Mouse (Mus musculus) c-Kit-positive CD71-negative TER-119-negative erythroid progenitor cells, embryonic 14.5 days (primary cell): Measurements from ENCODE around the gene Psat1.

Source experiments
- DNase-seq: peaks from one replicate; pipeline ENCODE4 v3.0.0-alpha.2; 2013; ENCODE audit warnings: low read depth

Gene Psat1

GRCm38 (mm10) chr19:15947237-15947636, at the start of gene Psat1:
Psat1 (minus strand) TSS chr19:15947337.
- no peak for DNase-seq

DNA sequence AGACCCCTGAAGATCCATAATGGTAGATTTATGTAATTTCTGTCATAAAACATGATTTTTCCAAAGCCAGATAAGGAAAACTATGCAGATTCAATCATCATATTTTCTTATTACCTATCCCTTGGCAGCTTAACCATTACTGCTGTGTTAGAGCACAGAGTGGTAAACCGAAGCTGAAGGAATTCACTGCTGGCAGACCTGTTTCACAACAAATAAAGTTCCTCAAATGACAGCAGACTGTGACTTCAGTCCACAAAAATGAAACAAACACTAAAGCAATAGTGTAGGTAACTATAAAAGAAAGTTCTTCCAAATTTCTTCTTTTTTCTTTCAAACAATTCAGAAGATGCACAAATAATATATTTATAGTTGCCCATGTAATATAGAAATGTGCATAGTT, 43.0 kb upstream of the Psat1 start:
- no peak for DNase-seq

DNA sequence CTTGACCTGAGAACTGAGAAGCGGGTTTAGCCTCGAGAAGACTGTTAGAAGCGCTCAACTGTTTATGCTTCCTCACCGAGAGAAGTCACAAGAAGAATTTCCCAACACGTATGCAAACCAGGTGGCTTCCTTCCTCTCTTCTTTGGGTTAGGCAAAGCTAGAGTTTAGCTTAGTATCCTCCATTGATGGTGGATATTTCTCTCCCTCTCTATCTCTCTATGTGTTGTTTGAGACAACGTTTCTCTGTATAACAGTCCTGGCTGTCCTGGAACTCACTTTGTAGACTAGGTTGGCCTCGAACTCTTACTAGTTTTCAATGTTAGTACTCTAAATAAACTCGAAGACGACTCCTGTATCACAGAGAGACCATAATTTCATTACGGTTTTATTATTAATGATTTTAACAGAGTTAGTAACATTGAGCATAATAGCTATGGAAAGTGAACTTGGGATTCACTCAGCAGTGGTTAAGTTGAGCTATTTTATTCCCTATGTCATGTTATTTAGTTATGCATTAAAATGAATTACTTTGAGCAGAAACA, 38.1 kb upstream of the Psat1 start:
- no peak for DNase-seq

DNA sequence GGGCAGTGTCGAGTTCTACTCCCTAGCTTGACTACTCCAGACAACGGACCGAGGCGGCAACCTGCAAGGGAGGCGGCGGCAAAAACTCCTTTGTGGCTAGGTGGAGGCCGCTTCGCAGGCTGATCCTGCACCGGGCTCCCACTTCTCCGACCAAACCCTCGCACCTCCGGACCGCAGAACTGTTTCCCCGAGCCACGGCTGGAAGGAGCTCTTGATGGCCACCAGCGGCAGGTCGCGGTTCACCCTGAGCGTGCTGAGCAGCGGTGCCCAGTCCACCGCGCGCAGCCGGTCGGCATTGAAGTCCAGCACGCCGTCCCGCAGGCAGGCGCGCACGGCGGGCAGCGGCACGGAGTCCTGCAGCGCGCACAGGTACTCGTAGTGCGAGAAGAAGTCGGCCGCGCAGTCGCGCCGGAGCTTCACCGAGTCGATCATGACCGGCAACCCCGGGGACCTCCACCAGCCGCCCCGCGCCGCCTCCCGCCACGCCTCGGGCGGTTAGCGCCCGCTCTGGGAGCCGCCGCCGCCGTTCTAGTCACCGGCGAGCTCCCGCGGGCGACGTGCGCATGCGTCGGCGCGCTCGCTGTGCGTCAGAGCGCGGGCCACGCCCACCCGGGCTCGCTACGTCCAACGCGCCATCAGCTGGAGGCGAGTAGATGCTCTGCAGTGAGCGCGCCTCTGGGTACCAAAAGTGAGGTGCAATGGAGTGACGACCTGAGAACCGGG, 37.5 kb upstream of the Psat1 start, which contains the start of gene Cep78:
Gene Cep78, minus strand, starts transcription at position 541 of the 723 bp plus-strand sequence.
- peak; percentile 82 for DNase-seq

GRCm38 (mm10) chr19:15983739-15984344, 36.7 kb upstream of the Psat1 start:
- no peak for DNase-seq

DNA sequence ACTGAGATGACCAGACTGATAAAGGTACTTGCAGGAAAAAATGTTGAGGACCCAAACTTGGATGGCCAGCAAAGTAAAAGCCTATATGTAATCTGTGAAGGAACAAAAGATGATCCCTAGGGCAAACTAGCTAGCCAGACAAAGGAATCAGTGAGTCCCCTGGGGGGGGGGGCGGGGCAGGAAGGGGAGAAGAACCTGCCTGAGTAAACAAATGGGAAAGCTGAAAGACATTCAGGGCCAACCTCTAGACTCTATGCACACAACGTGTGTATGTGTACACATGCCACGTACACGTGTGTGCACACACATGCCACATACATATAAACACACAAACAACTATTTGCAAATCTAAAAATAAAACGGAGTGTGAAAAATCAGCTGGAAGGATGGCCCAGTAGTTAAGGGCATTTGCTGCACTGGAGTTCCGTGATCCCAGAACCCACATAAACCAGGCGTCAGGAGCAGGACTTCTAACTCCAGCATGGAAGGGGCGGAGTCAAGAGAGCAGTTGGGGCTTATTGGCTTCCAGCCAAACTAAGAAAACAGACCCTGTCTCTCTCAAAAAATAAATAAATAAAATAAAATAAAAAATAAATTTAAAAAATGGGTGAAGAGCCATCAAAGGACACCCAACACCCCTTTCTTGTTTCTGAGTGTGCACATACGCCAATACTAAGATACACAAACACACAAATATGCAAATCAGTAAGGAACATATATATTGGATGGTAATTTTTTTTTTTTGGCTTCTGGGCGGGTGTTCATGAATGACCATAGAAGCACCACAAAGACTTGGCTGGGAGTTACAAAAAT, 36.0 kb upstream of the Psat1 start:
- DNase-seq: no peak

DNA sequence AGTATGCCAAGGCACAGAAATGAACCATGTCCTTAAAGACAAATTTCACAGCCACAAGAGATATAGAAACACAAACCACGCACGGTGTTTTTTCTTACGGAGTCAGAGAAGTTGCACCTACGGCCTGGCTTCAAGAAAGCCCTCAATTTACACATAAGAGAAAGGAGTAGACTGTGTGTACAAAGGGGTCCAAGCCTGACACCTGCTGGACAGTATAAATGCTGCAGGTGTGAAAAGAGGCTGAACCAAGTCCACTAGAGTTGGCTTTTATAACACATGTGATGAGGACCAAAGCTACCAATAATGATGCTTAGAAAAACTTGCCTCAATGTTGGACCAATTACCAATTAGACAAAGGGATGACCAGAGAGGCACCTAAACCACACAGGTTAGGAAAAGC, 34.7 kb upstream of the Psat1 start:
- DNase-seq: peak; percentile 55

DNA sequence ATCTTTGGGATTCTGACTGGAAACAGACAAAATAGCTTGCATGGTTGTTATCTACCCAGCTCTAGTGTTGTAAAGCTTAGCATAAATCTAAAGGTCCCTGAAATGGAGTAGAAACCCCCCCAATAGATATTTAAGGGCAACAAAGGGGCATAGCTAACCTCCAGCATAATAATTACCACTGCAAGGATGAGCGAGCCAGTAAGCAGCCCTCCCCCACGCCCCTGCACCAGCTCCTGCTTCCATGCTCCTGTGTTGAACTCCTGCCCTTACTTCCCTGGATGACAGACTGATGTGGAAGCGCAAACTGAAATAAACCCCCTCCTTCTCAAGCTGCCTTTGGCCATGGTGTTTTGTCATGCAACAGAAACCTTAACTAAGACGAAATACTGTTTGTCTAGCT, 26.2 kb upstream of the Psat1 start:
- DNase-seq: no peak

DNA sequence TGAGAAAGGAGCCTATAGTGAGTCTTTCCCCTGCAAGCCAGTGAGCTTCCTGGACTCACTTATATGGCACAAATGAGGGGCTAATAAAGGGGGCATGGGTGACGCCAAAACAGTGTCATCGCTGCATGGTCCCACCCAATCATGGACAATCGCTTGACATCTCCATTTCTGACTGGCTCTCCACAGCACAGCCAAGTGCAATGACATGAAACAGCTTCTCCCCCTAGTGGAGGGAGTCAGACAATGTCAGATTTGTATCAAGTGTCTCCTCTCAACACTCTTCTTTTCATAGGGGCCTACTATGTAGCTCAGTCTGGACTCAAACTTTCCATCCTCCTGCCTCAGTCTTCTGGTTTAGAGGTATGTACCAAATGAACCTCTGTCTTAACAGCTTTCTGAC, 17.9 kb upstream of the Psat1 start:
- DNase-seq: peak; percentile 25

DNA sequence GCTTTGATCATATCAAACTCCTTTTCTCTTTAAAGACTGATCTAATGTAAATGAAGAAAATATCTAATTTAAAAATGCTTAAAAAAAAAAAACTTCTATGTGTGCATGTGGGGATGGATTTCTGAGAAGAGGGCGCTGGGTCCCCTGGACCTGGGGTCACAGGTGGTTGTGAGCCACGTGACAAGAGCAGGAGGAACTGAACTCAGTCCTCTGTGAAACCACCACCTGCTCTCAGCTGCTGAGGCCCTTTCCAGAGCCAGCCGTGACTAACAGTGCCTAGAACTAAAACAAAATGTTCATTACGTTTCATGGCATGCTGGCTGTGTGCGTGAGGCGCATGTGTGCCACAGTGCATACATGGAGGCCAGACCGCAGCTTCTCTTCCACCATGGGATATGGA, 17.4 kb upstream of the Psat1 start:
- no peak for DNase-seq

- DNase-seq: no peak
Observed at GRCm38 (mm10) chr19:15963011-15963695, 16.0 kb upstream of the Psat1 start.

DNA sequence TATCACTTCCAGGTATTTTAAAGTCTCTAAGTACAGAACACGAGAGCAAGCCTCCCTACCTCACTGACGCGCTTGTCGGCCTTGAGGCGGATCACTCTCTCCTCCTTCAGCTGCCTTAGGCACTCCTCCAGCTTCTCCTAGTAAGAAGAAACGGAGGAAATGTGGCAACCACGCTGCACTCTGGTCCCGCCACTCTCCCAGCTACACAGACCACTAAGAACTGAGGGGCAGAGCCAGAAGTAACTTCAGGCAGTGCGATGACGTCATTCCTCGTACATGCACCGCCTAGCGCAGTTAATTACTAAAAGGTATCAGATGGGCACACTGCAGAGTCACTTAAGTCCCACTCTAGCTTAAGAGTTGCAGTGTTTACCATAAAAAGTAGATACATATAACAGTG, 15.2 kb upstream of the Psat1 start:
- no peak for DNase-seq

GRCm38 (mm10) chr19:15950225-15950624, 3.1 kb upstream of the Psat1 start:
- no peak for DNase-seq

GRCm38 (mm10) chr19:15948867-15949266, 1.7 kb upstream of the Psat1 start:
- no peak for DNase-seq

GRCm38 (mm10) chr19:15948426-15948825, 1.3 kb upstream of the Psat1 start:
- DNase-seq: no peak

GRCm38 (mm10) chr19:15946663-15947062, 474 bp downstream of the Psat1 start:
- DNase-seq: no peak

DNA sequence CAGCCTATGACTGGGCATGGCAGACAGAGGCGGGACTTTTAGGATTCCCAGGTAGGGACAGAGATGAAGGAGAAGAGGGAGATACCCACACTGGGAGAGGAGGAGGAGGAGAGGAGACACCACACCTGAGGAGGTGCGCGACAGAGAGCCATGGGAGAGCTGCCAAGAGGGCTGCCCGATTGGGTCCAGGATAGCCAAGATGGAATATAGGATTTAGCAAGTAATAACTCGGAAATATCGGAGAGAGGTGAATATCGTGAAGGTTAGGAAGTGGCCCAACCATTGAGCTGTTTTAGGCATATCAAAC, 4.1 kb downstream of the Psat1 start:
- DNase-seq: no peak

DNA sequence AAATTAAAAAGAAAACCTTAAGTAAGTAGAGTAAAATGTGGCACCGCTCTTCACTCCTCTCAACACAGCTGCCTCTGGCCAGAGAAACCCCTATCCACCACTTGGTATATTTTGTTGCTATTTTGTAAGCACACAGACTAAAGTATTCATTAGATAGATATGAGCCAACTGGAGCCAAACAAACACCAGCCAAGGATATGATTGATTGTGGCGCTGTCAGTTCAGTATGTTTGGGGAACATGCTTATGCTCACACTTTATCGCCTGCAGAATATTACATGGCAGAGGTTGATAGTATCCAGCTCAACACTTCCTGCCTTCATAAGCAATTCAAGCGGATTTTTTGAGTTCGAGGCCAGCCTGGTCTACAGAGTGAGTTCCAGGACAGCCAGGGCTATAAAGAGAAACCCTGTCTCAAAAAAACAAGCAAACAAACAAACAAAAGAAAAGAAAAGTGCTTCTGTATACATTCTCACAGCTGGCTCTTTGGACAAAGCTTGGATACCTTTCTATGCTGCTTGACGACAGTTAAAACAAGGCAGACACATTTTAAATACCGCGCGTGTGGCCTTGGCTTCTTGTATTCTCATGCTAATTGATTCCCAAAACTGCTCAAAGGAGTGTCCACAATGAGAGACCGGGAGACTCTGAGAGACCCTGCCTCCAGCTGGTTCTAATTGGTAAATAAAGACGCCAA, 4.6 kb downstream of the Psat1 start:
- no peak for DNase-seq

GRCm38 (mm10) chr19:15941399-15941798, 5.7 kb downstream of the Psat1 start:
- no peak for DNase-seq

GRCm38 (mm10) chr19:15925719-15926045, 21.5 kb downstream of the Psat1 start:
- DNase-seq: no peak

GRCm38 (mm10) chr19:15924866-15925718, 22.0 kb downstream of the Psat1 start:
- DNase-seq: peak; percentile 83
